Comparison of ENCODE assay signal across 12 mouse cellular contexts in the genomic region with DNA sequence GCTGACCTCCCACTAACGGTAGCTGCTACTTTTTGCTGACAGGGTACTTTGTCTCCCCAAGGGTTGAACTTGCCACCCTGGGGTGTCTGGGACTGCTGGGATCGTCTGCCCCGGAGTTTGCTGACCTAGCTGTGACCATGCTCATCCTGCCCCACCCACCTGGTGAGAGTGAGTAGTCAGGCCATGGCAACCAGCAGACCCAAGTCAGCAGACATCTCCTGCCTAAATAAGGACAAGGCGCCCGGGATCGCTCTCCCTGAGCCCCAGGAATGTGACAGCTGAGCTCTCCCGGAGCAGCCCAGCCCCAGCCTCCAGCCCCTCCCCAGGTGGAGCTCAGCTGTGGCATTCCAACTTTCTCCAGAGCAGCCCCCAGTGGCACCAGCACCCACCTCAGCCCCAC. TPM values are rescaled to one million over a fixed set of nuclear protein-coding genes. Genes with fewer than 3 reads are reported as not detected.
DNase-seq lines count a peak whose midpoint lies in the region; TF ChIP-seq lines count a peak whose summit lies in the region.
"Had no signal": no experiment of that assay in that cellular context is flagged by ENCODE, and none has a peak within 500 bp of the region (broad histone marks: within the 10 kb centered on the region; RNA-seq: fewer than 3 reads in every experiment).

No protein-coding gene starts in this region.

- H3K79me3 ChIP-seq in C2C12 (ENCODE audit: low read depth) = no peaks in the 10 kb centered on the region

- no peaks in the 10 kb centered on the region for H3K79me2 ChIP-seq in C2C12 (ENCODE audit: control insufficient read depth, insufficient read depth)

- TF ChIP-seq CTCF in C2C12 (IDR thresholded peaks at IDR 0.05; ENCODE audit: control insufficient read depth, insufficient read depth, insufficient read length) (no peak), E14TG2a.4 (conservative IDR thresholded peaks at IDR 0.05; ENCODE audit: low read length) (no peak)

- peak overlapping the region; percentile 29 for H3ac ChIP-seq in C2C12 (ENCODE audit: control insufficient read depth, insufficient read length, low read depth)

- H3K9me3 ChIP-seq in E14TG2a.4 (ENCODE audit: low read length) = no peaks in the 10 kb centered on the region

- no peak overlapping the region for H3K4me3 ChIP-seq in C2C12 (ENCODE audit: insufficient read depth, poor library complexity, severe bottlenecking)
- peak overlapping the region; percentile 46; the same call in 1 of the 2 replicates for H3K4me3 ChIP-seq in E14TG2a.4 (replicated peaks; ENCODE audit: low read length)

- H3K36me3 ChIP-seq in C2C12 (ENCODE audit: control insufficient read depth, insufficient read depth) (no peaks in the 10 kb centered on the region), E14TG2a.4 (ENCODE audit: insufficient read depth, low read length) (no peaks in the 10 kb centered on the region)

- H3K4me1 ChIP-seq in E14TG2a.4 (replicated peaks; ENCODE audit: low read depth, low read length) = peaks cover 27% of the 10 kb centered on the region

- DNase-seq in gastrocnemius, postnatal 14 days = peak; percentile 71
- DNase-seq in heart, postnatal 4 days = peak; percentile 82
- no peak for DNase-seq in right cerebral cortex, postnatal 10 days (ENCODE audit: low spot score in 2 of 2)
- no peak for DNase-seq in layer of hippocampus, adult 11-12 months (ENCODE audit: low spot score)
- DNase-seq in right cerebral cortex, postnatal 36 days (ENCODE audit: low spot score in 2 of 2) = no peak
- DNase-seq: cerebellum, adult 8-10 months; kidney, postnatal 25 days; thymus, postnatal 25 days had no signal

- no peaks in the 10 kb centered on the region for H3K27me3 ChIP-seq in C2C12 (ENCODE audit: control insufficient read depth, insufficient read depth, insufficient read length)
- peaks cover 5% of the 10 kb centered on the region for H3K27me3 ChIP-seq in E14TG2a.4 (ENCODE audit: insufficient read depth, low read length)

- intact Hi-C loops in gastrocnemius, postnatal 14 days (cut with DNase I; ENCODE audit: low total_unique reads) = no loop called here

TF ChIP-seq in C2C12, 6 proteins besides CTCF, POLR2A, EP300 and RAD21:
- TF ChIP-seq USF1 (IDR thresholded peaks at IDR 0.05; ENCODE audit: low read depth) (no peak), CEBPB (IDR thresholded peaks at IDR 0.05; ENCODE audit: low read depth) (no peak), MYOG (IDR thresholded peaks at IDR 0.05; ENCODE audit: control insufficient read depth, extremely low read depth, insufficient read length) (no peak), MYOD1 (IDR thresholded peaks at IDR 0.05; ENCODE audit: control insufficient read depth, insufficient read length, low read depth) (peak; percentile 57), MAX (IDR thresholded peaks at IDR 0.05) (no peak), FOSL1 (IDR thresholded peaks at IDR 0.05; ENCODE audit: insufficient read depth, low read length, poor library complexity, severe bottlenecking) (no peak)

RNA-seq across cellular contexts. Expression of a gene that starts 44.1 kb away (rescaled TPM):
- 78.4 TPM for polyA plus RNA-seq in C2C12 (2012; fragmentation: generic; extraction: Trizol)
- 100 to 1,000 TPM; 352 to 422 TPM for total RNA-seq in gastrocnemius, postnatal 14 days (2021)
- 100 to 1,000 TPM; 366 to 416 TPM for total RNA-seq in heart, postnatal 4 days (2021)
- total RNA-seq: megakaryocyte, adult 5-6 weeks had no signal
- polyA plus RNA-seq: activated CD4-positive, CD25-positive, alpha-beta regulatory T cell, adult 4 months had no signal

Comparison
In these comparisons a context has a peak if more than half of its experiments do, and no peak if none do; other contexts are left out.
1. DNase-seq: peak in gastrocnemius, postnatal 14 days (single experiment) and heart, postnatal 4 days (single experiment); none in right cerebral cortex, postnatal 10 days (0 of 2), layer of hippocampus, adult 11-12 months (single experiment) and right cerebral cortex, postnatal 36 days (0 of 2).